Mouse (Mus musculus) megakaryocyte progenitor cell, adult 5-6 weeks (primary cell): ENCODE measurements around the gene Slc12a9. TPM values are rescaled to one million over a fixed set of nuclear protein-coding genes. Genes with fewer than 3 reads are reported as not detected.

Experiments
- ATAC-seq: replicated peaks from 2 replicates; pipeline ENCODE4 v1.8.0; 2016; ENCODE audit warnings: mild to moderate bottlenecking, moderate TSS enrichment, inconsistent platforms; ENCODE audit not compliant: poor library complexity
- total RNA-seq, 2 experiments: library from RNA; stranded (forward) in 1 of 2; stranded (reverse) in 1 of 2; fragments of 157-497, 149-512 nt in 1 of 2; fragments of 200-1000 nt in 1 of 2; gene quantifications; 2 replicates each; pipeline versions ENCODE4 v1.2.3 to v1.2.4; 2015 to 2017

Gene Slc12a9
- 2.4 and 4.4 TPM in 2 replicates for total RNA-seq (2015)
- total RNA-seq (2017) = 5.3 and 5.7 TPM in 2 replicates

DNA sequence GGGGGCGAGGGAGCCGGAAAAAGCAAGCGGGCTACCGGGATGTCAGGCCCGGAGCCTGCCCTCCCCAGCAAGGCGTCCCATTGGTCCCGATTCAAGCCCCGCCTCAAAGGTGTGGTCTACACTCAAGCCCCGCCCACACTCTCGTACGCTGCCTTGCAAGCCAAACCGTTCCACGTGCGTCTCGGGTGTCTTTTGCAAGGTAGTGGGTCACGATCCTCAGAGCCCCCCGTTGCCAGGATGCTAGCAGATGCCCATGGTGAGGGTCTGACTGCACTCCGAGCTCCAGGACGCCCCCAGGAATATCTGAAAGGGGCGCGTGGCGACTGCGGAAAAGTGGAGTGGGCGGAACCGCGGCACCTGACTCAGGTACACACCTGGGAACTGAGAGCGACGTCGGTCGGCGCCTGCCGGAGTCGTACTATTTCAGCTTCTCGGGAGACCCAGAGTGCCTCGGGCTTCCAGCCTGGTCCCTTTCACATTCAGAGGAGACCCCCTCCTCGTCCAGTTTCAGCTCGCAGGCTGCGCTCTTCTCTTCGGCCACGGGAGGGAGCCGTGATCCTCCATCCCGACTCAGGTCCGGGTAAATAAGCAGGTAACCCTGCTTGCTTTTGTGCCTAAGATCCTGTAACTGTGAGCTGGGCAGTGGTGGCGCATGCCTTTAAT, at the start of gene Slc12a9:
TSS of gene Slc12a9 (minus strand) at position 86 of the 663 bp plus-strand sequence.
- peak; percentile 96 for ATAC-seq

DNA sequence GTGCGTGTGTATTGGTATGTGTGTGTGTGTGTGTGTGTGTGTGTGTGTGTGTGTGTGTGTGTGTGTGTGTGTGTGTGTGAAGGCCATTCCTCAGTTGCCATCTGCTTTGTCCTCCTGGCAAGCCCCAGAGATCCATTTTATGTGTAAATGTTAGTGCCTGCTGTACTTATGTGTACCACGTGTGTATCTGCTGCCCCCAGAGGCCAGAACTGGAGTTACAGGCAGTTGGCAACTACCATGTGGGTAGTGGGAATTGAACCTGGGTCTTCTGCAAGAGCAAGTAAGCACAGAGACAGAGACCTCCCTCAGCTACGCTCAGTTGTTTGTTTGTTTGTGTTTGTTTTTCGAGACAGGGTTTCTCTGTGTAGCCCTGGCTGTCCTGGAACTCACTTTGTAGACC, 47.8 kb upstream of the Slc12a9 start:
- ATAC-seq = peak; percentile 86

DNA sequence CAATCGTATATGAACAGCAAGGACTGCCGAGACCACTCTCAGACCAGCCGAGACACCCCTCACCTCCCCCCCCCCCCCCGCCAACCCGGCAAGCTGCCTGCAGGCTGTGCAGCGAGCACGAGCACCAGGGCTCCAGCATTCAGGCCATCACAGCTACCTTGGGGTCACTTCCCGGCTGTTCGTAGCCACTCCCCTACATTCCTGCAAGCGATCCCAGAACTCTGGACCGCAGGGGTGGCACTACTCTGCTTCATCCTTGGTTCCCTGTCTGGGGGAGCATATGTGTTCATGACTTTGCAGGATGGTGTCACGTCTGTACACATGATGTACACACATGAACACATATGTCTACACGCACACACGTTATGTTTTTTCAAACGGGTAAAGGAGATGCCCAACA, 44.2 kb upstream of the Slc12a9 start:
- ATAC-seq = no peak

- no peak for ATAC-seq
Observed at GRCm38 (mm10) chr5:137377176-137377575, 43.8 kb upstream of the Slc12a9 start.

GRCm38 (mm10) chr5:137376722-137377121, 43.3 kb upstream of the Slc12a9 start:
- ATAC-seq = no peak

- ATAC-seq = no peak
Observed at GRCm38 (mm10) chr5:137376198-137376597, 42.8 kb upstream of the Slc12a9 start.

- ATAC-seq = no peak
Observed at GRCm38 (mm10) chr5:137375627-137376026, 42.2 kb upstream of the Slc12a9 start.

DNA sequence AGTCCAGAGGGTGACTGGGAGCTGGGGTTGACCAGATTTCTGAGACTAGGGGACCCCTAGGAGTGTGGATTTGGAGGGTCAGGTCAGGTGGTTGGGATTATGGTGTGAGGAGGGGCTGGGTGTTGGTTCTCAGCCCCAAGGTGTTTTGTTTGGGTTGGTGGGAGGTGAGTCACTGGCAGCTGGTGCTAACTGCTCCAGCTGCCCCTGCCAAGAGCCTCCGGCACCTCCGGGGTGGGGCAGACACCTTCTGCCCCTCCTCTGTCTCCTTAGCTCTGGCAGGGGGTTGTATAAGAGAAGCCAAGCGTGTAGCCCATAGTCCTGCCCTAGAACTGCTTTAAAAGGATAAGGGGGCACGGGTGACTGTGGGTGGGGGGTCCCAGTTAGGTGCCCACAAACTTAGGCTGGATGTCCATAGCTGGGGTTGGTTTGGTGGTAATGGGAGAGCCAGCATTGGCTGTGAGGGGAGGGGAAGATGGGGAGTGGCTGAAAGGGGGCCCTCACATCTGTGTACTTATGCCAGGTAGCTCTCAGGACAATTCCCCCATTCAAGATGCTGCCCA, 41.2 kb upstream of the Slc12a9 start:
- no peak for ATAC-seq

GRCm38 (mm10) chr5:137373371-137373950, 40.1 kb upstream of the Slc12a9 start:
- ATAC-seq = no peak

DNA sequence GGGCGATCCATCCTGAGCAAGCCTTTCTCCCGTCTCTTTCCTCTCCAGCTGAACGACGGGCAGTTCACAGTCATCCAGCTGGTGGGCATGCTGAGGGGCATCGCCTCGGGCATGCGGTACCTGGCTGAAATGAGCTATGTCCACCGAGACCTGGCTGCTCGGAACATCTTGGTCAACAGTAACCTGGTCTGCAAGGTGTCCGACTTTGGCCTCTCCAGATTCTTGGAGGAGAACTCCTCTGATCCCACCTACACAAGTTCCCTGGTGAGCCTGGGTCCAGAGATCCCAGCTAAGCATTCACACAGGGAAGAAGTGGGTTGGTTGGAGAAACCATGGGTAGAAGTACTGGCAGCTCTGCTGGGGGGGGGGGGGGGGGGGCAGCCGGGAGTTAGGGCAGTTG, 36.3 kb upstream of the Slc12a9 start:
- no peak for ATAC-seq

- no peak for ATAC-seq
Observed at GRCm38 (mm10) chr5:137358382-137358781, 25.0 kb upstream of the Slc12a9 start.

GRCm38 (mm10) chr5:137354091-137354490, 20.7 kb upstream of the Slc12a9 start:
- no peak for ATAC-seq

- ATAC-seq = no peak
Observed at GRCm38 (mm10) chr5:137352011-137352975, 18.9 kb upstream of the Slc12a9 start.

GRCm38 (mm10) chr5:137351394-137351793, 18.0 kb upstream of the Slc12a9 start:
- ATAC-seq = no peak

GRCm38 (mm10) chr5:137351058-137351380, 17.6 kb upstream of the Slc12a9 start:
- ATAC-seq = no peak

DNA sequence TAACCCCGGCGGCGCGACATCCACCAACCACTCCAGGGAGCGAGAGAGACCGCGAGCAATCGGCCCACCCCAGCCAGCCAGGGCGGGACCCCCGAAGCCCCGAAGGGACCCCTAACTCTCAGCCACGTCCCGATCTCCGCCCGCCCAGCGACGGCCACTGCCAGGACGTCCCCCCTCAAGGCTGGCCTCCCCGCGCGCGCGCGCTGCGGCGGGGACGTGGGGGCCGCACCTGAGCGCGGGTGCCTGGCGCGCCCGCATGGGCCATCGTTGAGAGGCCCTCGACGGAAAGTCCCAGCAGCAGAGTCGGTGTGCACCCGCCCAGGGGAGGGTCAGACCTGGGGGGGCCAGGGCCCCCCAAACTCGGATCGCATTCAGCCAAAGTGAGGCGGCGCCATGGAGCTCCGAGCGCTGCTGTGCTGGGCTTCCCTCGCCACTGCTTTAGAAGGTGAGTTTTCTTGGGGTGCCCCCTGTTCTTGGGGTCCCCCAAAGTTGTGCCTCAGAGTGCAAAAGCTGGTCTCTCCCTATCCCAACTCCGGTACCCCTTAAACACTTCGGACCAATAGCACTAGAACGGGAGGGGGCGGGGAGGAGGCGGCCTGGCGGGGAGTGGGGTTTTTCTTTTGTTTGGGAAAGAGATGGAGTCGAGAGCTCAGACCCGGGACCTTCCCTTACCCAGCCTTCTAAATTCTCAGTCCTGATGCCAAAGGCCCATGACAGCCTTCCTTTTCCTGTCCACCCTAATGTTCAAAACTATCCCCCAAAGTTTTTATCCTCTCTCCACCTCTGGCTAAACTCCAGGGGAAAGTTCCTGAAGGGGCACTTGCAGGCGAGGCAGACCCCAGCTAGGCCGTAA, 17.0 kb upstream of the Slc12a9 start:
- ATAC-seq = no peak

DNA sequence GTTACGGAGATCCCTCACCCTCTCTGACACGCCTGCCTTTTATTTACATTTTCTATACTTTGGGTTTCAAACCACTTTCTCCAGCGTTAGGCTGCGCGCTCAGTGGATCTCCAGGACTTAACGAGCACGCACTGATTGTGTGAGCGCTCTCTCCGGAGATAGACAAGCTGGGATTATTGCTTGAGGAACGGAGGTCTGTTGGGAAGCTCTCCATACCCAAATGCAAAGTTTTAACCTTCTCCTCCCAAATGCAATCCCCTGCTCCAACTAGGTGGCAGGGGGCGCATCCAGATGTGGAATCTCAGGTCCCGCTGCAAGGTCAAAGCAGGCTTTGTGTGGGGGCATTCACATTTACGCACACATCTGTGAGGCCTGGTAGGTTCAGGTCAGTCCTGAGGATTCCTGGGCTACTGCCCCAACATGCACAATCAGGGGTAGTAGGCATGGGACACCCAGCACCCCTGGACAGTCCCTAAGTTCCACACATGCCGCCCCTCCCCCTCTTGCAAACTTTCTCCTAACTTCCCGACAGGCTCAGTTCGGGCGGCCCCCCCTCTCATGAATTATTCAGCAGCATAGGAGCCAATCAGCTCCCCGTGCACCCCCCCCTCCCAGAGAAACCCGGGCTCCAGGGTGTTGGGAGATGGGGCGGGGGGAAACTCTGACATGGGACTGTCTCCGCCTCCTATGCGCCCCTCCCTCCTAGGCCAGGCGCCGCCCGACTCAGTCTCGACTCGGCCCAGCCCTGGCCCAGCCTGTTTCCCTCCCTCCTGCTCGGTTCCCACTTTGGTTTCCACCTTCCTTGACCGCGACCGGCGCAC, 16.2 kb upstream of the Slc12a9 start, which contains the start of gene Ephb4:
TSS of gene Ephb4 (plus strand) at position 726 of the 821 bp plus-strand sequence.
- ATAC-seq = 0 out of 2 replicates have a peak, but pooled peaks have one; percentile 29

- no peak for ATAC-seq
Observed at GRCm38 (mm10) chr5:137348482-137349383, 15.3 kb upstream of the Slc12a9 start.
